Mouse (Mus musculus) neural tube, embryonic 15.5 days (tissue): ENCODE measurements at regions not wholly inside any gene's neighbourhood (a gene's known extent, or its start where the extent isn't known, plus 50 kb on each side); places are given as distances from the start of the nearest gene placed in this dataset.
A peak's percentile ranks its signal among the peaks of the same experiment; 100 is the strongest.

Source experiments
- ATAC-seq: fragments of 200-750 bp; cut with Nextera tagmentation; 2 replicates; pipeline ENCODE4 v1.8.0; 2017; ENCODE audit warnings: mild to moderate bottlenecking, moderate TSS enrichment, moderate library complexity; ENCODE audit not compliant: low FRiP score
- H3K27ac ChIP-seq: fragments of 300-500 bp; sonication (generic); replicated peaks from 2 replicates; pipeline ENCODE4 v1.5.1; 2015; ENCODE audit warnings: mild to moderate bottlenecking, inconsistent platforms
- H3K27me3 ChIP-seq: fragments of 300-500 bp; sonication (generic); replicated peaks from 2 replicates; pipeline ENCODE4 v1.6.1; 2015; ENCODE audit warnings: inconsistent platforms
- H3K36me3 ChIP-seq: fragments of 300-500 bp; sonication (generic); 2 replicates; pipeline ENCODE4 v1.6.1; 2015; ENCODE audit warnings: inconsistent platforms
- H3K4me1 ChIP-seq: fragments of 300-500 bp; sonication (generic); 2 replicates; pipeline ENCODE4 v1.6.1; 2015; ENCODE audit warnings: inconsistent platforms
- H3K4me2 ChIP-seq: fragments of 300-500 bp; sonication (generic); 2 replicates; pipeline ENCODE4 v1.6.1; 2015; ENCODE audit warnings: inconsistent platforms, mild to moderate bottlenecking, moderate library complexity
- H3K4me3 ChIP-seq: fragments of 300-500 bp; sonication (generic); replicated peaks from 2 replicates; pipeline ENCODE4 v1.5.1; 2015; ENCODE audit warnings: mild to moderate bottlenecking, inconsistent platforms
- H3K9ac ChIP-seq: fragments of 300-500 bp; sonication (generic); replicated peaks from 2 replicates; pipeline ENCODE4 v1.6.1; 2015; ENCODE audit warnings: mild to moderate bottlenecking, inconsistent platforms
- H3K9me3 ChIP-seq: fragments of 300-500 bp; sonication (generic); replicated peaks from 2 replicates; pipeline ENCODE4 v1.6.1; 2016; ENCODE audit warnings: inconsistent platforms
- WGBS: fragments of 180-500 bp; shearing (Covaris S2); methylation state at CpG from one replicate; pipeline ENCODE4 v1.1.7; 2015; ENCODE audit warnings: mixed read lengths; 5-methylcytosine and 5-hydroxymethylcytosine counted together

DNA sequence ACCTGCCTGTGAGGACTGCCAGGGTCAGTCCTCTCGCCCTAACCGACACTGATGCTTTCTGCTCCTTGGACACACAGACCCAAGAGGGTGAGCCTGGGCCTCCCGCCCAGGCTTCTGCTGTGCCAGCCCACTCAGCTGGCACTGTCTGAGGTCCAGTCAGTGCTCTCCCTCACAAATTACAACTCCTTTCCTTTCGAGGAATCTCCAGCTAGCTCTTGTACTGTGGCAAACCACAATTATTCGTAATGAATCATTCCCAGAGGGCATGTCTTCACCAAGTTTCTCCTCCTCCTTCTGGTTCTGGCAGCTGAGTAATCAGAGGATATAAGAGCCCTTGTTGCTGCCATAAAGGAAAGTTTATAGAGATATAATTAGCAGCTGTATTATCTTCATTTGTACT lies 155.2 kb downstream of the 9530068E07Rik start:
- Histone ChIP-seq H3K36me3 (no peaks in the 10 kb centered on the region), H3K4me3 (no peak overlapping the region), H3K27ac (no peak overlapping the region), H3K27me3 (peaks cover 12% of the 10 kb centered on the region; the same call in 1 of the 2 replicates), H3K9me3 (no peaks in the 10 kb centered on the region), H3K4me1 (peaks cover 6% of the 10 kb centered on the region; the same call in 1 of the 2 replicates), H3K9ac (no peak overlapping the region), H3K4me2 (no peak overlapping the region)
- no peak for ATAC-seq
- WGBS, result 63% methylated on average over 5 of the region's 5 CpGs

DNA sequence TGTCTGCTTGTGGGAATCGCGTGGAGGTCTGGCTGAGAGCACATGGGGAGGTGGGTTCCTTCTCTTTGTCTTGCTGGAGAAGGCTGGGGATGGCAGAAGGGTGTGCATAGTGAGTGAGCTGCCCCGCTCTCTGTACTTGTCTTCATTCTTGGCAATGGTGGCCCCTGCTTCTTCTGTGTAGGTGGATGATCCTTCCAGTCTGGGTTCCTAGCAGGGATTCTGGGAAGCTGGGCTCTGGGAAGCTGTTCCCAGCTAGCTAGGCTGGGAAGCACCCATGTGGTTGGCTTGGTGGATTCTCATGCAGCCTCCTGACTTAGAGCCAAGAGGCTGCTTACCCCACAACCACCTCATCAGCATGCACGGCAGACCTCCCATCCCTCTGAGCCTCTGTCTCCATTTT lies 156.6 kb downstream of the 9530068E07Rik start:
- WGBS, result 87% methylated on average over 4 of the region's 4 CpGs
- H3K36me3 ChIP-seq, result no peaks in the 10 kb centered on the region
- H3K27ac ChIP-seq, result no peak overlapping the region
- peaks cover 10% of the 10 kb centered on the region; the same call in 1 of the 2 replicates for H3K27me3 ChIP-seq
- no peak overlapping the region for H3K4me3 ChIP-seq
- no peak overlapping the region for H3K9ac ChIP-seq
- H3K4me2 ChIP-seq, result no peak overlapping the region
- H3K9me3 ChIP-seq, result no peaks in the 10 kb centered on the region
- no peak for ATAC-seq
- H3K4me1 ChIP-seq, result peaks cover 6% of the 10 kb centered on the region; the same call in 1 of the 2 replicates

DNA sequence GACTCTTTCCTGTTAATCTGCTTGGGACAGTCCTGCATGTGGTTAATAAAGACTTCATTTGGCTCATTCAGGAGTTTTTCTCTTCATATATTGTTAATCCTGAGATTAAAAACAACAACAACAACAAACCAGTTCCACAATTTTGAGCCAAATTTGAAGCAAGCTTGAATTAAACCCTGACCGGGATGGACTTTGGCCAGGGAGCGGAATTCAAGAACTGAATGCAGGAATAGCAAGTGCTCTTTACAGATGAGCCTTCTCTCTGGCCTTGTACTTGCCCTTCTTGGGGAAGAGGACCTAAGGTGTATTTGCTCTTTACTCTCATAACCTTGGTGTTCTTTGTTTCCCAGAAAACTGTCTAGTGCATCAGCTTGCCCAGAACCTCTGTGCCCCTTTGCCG lies 161.6 kb downstream of the 9530068E07Rik start:
- Histone ChIP-seq H3K36me3 (no peaks in the 10 kb centered on the region), H3K4me3 (no peak overlapping the region), H3K9ac (no peak overlapping the region), H3K4me1 (peaks cover 5% of the 10 kb centered on the region; the same call in 1 of the 2 replicates), H3K27ac (no peak overlapping the region), H3K4me2 (no peak overlapping the region), H3K27me3 (peaks cover 9% of the 10 kb centered on the region; the same call in 1 of the 2 replicates), H3K9me3 (no peaks in the 10 kb centered on the region)
- no peak for ATAC-seq
- 90% methylated on average over 3 of the region's 3 CpGs for WGBS

DNA sequence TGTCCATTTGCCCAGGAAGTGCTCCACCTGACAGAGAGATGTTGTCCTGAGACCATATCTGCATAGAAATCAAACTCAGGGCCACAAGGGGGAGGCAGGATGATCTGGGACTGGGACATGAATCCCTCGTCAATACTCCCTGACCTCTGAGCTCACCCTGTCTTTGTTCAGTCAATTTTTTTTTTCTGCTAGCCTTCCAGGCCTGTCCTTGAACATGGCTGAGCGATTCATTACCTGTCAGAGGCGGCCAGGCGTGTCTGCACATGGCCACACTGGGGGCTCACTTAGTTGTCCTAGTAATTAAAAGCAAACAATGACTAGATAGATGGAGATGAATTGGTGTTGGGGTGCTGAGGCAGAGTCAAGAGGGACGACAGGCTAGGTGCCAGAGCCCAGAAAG lies 162.6 kb downstream of the 9530068E07Rik start:
- peaks cover 8% of the 10 kb centered on the region; the same call in 1 of the 2 replicates for H3K27me3 ChIP-seq
- H3K36me3 ChIP-seq, result no peaks in the 10 kb centered on the region
- WGBS, result 57% methylated on average over 5 of the region's 5 CpGs
- H3K4me1 ChIP-seq, result peaks cover 5% of the 10 kb centered on the region; the same call in 1 of the 2 replicates
- no peak overlapping the region for H3K27ac ChIP-seq
- H3K9ac ChIP-seq, result no peak overlapping the region
- no peak for ATAC-seq
- no peak overlapping the region for H3K4me3 ChIP-seq
- H3K9me3 ChIP-seq, result no peaks in the 10 kb centered on the region
- H3K4me2 ChIP-seq, result no peak overlapping the region

DNA sequence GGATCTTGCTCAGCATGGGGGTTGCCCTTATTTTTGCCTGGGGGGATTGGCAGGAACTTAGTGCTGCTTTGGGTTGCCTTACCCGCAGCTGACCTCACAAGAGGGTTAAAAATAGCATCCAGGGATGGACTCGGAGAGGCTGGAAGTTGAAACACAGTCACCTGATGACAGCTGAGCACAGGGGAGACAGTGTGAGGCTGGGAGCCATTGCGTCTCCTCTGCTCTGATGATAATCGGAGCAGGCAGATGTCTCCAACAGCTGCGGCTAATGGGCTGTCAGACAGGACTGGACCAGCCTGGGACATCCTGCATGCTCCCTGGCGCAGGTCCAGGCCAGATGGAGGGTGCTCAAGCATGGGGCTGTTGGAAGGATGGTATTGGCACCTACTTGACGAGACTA lies 165.1 kb downstream of the 9530068E07Rik start:
- ATAC-seq, result no peak; the same call in 1 of the 2 replicates
- H3K9me3 ChIP-seq, result no peaks in the 10 kb centered on the region
- peaks cover 12% of the 10 kb centered on the region; the same call in 1 of the 2 replicates for H3K27me3 ChIP-seq
- H3K36me3 ChIP-seq, result no peaks in the 10 kb centered on the region
- H3K4me2 ChIP-seq, result no peak overlapping the region
- peaks cover 8% of the 10 kb centered on the region for H3K4me1 ChIP-seq
- no peak overlapping the region for H3K9ac ChIP-seq
- H3K4me3 ChIP-seq, result no peak overlapping the region
- no peak overlapping the region for H3K27ac ChIP-seq
- 51% methylated on average over 7 of the region's 7 CpGs for WGBS

DNA sequence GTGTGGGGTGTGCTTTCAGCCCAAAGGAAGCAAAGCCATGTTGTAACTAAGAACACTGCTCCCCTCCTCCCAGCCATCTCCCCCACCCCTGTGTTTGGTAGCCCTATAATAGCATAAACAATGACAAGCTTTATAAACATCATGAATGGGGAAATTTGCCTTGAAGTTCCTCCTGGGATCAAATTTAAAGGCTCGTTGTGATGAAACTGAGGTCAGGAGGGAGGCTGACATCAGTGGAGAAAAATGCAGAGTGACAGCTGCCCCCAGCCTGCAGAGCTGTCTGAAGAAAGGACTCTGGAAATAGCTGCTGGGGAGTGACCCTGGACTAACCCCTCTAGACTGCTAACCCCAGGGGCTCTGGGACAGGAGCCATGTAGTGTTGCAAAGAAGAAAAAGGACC lies 169.2 kb downstream of the 9530068E07Rik start:
- Histone ChIP-seq H3K9me3 (no peaks in the 10 kb centered on the region), H3K27ac (no peak overlapping the region), H3K4me1 (peaks cover 21% of the 10 kb centered on the region), H3K9ac (no peak overlapping the region), H3K36me3 (no peaks in the 10 kb centered on the region), H3K27me3 (peaks cover 12% of the 10 kb centered on the region), H3K4me2 (no peak overlapping the region), H3K4me3 (no peak overlapping the region)
- ATAC-seq, result no peak
- WGBS, result 13% methylated on average over 1 of the region's 1 CpGs

DNA sequence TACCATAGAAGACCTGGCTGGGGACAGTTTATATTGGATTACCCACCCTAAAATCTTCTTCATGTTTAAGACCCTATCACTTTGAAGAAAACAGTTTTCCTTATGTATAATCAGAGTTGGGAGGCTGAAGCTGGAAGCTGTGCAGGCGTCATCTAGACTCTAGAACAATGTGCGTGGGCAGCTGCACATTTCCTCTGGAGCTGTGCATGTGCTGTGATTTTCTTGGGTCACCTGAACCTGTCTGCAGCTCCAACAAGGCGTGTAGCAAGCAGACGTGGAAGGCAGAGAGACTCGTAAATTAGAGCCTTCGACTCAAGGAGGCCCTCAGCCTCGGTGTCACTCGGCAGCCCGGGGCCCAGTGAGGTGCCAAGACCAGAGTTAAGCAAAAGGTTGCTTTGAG lies 169.8 kb downstream of the 9530068E07Rik start:
- no peaks in the 10 kb centered on the region for H3K36me3 ChIP-seq
- no peak for ATAC-seq
- H3K9ac ChIP-seq, result no peak overlapping the region
- H3K4me2 ChIP-seq, result no peak overlapping the region
- no peak overlapping the region for H3K4me3 ChIP-seq
- H3K27ac ChIP-seq, result no peak overlapping the region
- peaks cover 21% of the 10 kb centered on the region for H3K4me1 ChIP-seq
- 65% methylated on average over 9 of the region's 9 CpGs for WGBS
- H3K27me3 ChIP-seq, result peaks cover 12% of the 10 kb centered on the region
- no peaks in the 10 kb centered on the region for H3K9me3 ChIP-seq

DNA sequence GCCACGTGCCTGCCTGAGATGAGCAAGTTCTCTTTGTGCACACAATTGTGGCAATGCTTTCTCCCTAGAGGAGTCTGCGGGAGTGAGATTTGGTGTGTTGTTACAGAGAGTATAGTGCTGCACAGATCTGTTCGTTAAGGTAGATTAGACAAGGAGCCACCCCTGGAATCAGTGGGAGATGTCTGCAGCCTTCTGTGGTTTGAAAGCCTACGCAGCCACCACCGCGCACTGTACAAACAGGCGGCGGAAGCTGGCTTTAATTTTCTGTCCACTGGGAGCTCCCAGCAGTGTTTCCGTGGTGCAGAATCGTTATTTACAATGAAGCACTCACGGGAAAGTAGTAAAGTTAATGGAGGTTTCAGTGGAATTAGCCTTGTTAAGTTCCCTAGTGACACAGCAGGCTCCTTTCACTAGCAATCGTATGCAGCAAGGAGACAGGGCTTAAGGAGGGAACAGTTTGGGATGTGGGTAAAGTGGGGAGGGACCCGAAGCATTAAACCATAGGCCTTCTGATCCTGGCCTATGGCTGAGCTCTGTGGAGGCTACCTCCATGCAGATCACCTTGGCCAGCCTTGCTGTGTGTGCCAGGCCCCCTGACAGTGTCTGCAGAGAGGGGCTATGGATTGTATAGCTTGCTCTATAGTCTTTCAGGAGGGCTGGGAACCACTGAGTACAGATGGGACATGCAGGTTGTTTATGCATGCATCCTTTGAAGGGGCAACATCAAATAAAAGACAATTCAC lies 171.9 kb downstream of the 9530068E07Rik start:
- Histone ChIP-seq H3K9ac (no peak overlapping the region), H3K27ac (peak overlapping the region; percentile 45; the same call in 1 of the 2 replicates), H3K4me2 (no peak overlapping the region; the same call in 1 of the 2 replicates), H3K36me3 (no peaks in the 10 kb centered on the region), H3K9me3 (no peaks in the 10 kb centered on the region), H3K4me3 (no peak overlapping the region), H3K4me1 (peaks cover 16% of the 10 kb centered on the region), H3K27me3 (peaks cover 16% of the 10 kb centered on the region)
- peak; percentile 69 for ATAC-seq
- WGBS, result 16% methylated on average over 13 of the region's 13 CpGs

DNA sequence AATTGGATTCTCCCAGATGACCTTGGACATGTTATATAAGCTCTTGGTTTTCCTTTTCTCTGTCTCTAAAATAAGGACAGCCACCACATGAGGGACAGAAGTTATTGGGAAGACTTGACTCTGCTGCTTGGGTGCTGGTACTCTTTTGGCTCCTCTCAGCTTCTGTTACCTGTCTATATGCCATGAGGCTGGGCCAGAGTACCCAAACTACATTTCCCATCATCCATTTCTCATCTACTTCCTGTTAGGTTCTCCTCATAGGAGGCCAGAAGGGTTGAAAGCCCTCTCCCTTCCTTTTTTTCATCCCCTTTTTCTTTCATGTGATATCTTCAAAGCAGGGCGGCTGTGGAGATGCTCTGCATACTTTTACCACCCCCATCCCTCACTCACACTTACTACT lies 172.6 kb downstream of the 9530068E07Rik start:
- H3K36me3 ChIP-seq, result no peaks in the 10 kb centered on the region
- no peak overlapping the region for H3K27ac ChIP-seq
- no peak overlapping the region for H3K9ac ChIP-seq
- ATAC-seq, result no peak
- peaks cover 16% of the 10 kb centered on the region for H3K4me1 ChIP-seq
- H3K9me3 ChIP-seq, result no peaks in the 10 kb centered on the region
- H3K27me3 ChIP-seq, result peaks cover 14% of the 10 kb centered on the region
- WGBS, result 68% methylated on average over 1 of the region's 1 CpGs
- no peak overlapping the region for H3K4me2 ChIP-seq
- H3K4me3 ChIP-seq, result no peak overlapping the region

DNA sequence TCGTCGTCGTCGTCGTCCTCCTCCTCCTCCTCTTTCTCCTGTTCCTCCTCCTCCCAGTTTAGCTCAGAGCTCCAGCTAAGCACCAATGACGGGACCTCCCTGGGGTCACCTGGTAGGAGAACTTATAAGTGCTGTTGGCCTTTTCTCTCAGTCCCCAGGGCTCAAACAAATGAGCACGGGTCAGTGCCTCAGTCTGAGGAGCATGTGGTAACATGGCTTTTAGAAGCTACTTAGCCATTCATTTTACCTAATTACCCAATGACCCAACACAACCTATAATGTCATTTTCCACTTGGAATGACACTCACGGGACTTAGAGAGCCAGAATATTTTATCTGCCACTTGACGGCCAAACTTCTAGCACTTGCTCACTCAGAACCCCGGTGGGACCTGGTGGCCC lies 173.5 kb downstream of the 9530068E07Rik start:
- ATAC-seq, result no peak
- peaks cover 16% of the 10 kb centered on the region for H3K4me1 ChIP-seq
- no peak overlapping the region for H3K4me2 ChIP-seq
- 66% methylated on average over 10 of the region's 10 CpGs for WGBS
- no peak overlapping the region for H3K9ac ChIP-seq
- H3K9me3 ChIP-seq, result no peaks in the 10 kb centered on the region
- H3K36me3 ChIP-seq, result no peaks in the 10 kb centered on the region
- no peak overlapping the region for H3K27ac ChIP-seq
- no peak overlapping the region for H3K4me3 ChIP-seq
- peaks cover 12% of the 10 kb centered on the region for H3K27me3 ChIP-seq

DNA sequence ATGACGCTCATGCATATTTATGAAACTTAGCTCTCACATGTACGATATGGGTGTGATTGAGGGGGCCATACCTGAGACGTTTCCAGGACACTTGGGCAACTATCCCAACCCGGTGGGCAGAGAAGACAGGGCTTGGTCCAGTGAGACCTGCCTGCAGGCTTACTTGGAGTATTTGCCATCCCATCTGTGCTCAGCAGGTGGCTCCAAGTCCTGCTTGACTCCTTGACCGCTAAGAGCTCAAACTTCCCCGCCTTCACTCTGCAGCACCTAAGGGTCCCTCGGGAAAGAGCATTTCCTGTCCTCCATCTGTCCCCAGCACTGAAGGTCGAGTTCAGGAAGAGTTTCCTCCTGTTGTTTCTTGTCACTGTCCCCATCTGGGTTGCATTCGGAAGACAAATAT lies 182.2 kb downstream of the 9530068E07Rik start:
- 47% methylated on average over 9 of the region's 9 CpGs for WGBS
- H3K9ac ChIP-seq, result no peak overlapping the region
- no peak overlapping the region for H3K27ac ChIP-seq
- H3K4me2 ChIP-seq, result no peak overlapping the region
- ATAC-seq, result no peak
- 0 out of 2 replicates have a peak, but pooled peaks cover 3% of the 10 kb centered on the region for H3K27me3 ChIP-seq
- H3K9me3 ChIP-seq, result no peaks in the 10 kb centered on the region
- H3K36me3 ChIP-seq, result no peaks in the 10 kb centered on the region
- 0 out of 2 replicates have a peak, but pooled peaks cover 5% of the 10 kb centered on the region for H3K4me1 ChIP-seq
- H3K4me3 ChIP-seq, result no peak overlapping the region

DNA sequence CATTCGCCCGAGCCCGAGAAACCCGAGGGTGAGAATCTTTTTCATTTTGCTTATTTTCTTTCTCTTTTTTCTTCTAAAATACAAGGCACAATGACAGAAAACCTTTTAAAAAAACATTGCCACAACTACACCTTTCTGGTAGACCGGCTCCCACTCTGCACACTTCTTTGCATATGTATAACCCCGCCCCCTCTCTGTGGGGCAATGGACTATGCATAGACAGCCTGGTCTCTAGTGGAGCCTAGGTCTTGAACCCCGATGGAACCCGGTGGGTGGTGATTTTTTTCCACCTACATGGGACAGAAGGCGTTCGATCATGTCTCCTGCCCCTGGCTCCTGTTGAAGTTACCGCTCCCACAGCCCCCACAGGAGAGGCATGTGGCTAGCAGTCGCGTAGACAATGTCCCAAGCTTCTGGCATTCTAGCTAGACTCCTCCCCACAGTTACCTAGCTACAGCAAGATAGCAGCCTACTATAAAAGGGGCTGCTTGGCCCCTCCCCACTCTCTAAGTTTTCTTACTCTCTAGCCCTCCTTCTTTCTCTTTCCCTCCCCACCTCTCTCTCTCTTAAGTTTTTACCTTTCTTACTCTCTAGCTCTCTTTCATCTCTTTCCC lies 183.6 kb downstream of the 9530068E07Rik start:
- H3K27ac ChIP-seq, result no peak overlapping the region
- H3K4me1 ChIP-seq, result 0 out of 2 replicates have a peak, but pooled peaks cover 5% of the 10 kb centered on the region
- no peak overlapping the region for H3K4me3 ChIP-seq
- WGBS, result 68% methylated on average over 13 of the region's 13 CpGs
- H3K4me2 ChIP-seq, result no peak overlapping the region
- no peaks in the 10 kb centered on the region for H3K36me3 ChIP-seq
- ATAC-seq, result no peak
- H3K27me3 ChIP-seq, result 0 out of 2 replicates have a peak, but pooled peaks cover 4% of the 10 kb centered on the region
- H3K9me3 ChIP-seq, result no peaks in the 10 kb centered on the region
- no peak overlapping the region for H3K9ac ChIP-seq
